19 mouse cellular contexts compared by ENCODE assay signal in genomic region chr16:43619277-43619676, GRCm38 (mm10). TPM values are rescaled to one million over a fixed set of nuclear protein-coding genes. Genes with fewer than 3 reads are reported as not detected.
DNase-seq lines count a peak whose midpoint lies in the region; ATAC-seq and TF ChIP-seq lines count a peak whose summit lies in the region.
"Had no signal": no experiment of that assay in that cellular context is flagged by ENCODE, and none has a peak within 500 bp of the region (broad histone marks: within the 10 kb centered on the region; RNA-seq: fewer than 3 reads in every experiment).

No protein-coding gene starts in this region.

- H3K4me3 ChIP-seq in heart, embryonic 13.5 days = no peak overlapping the region
- no peak overlapping the region for H3K4me3 ChIP-seq in midbrain, embryonic 10.5 days
- no peak overlapping the region for H3K4me3 ChIP-seq in midbrain, embryonic 16.5 days (ENCODE audit: low read depth, low read length)
- H3K4me3 ChIP-seq: liver, embryonic 15.5 days had no signal

- no peak for ATAC-seq in heart, embryonic 13.5 days (ENCODE audit: extremely low read depth, insufficient number of reproducible peaks, low FRiP score, low TSS enrichment)
- ATAC-seq in midbrain, embryonic 16.5 days = no peak
- ATAC-seq: Patski had no signal

- no peaks in the 10 kb centered on the region for H3K27me3 ChIP-seq in heart, embryonic 13.5 days (replicated peaks)
- no peaks in the 10 kb centered on the region for H3K27me3 ChIP-seq in midbrain, embryonic 10.5 days (ENCODE audit: low read depth, poor library complexity, severe bottlenecking)
- H3K27me3 ChIP-seq in midbrain, embryonic 16.5 days (ENCODE audit: control insufficient read depth, insufficient read depth, low read depth, low read length) = no peaks in the 10 kb centered on the region
- H3K27me3 ChIP-seq: liver, embryonic 15.5 days; Patski had no signal

- no peak for TF ChIP-seq POLR2A in brain, embryonic 14.5 days (IDR thresholded peaks at IDR 0.05; ENCODE audit: borderline replicate concordance, extremely low read depth, insufficient read depth, insufficient read length, poor library complexity, severe bottlenecking)

- intact Hi-C loops in heart, postnatal 36 days (cut with DNase I) = no loop called here

- H3K27ac ChIP-seq in heart, embryonic 13.5 days (replicated peaks) = peak overlapping the region; percentile 48; the same call in 1 of the 2 replicates
- H3K27ac ChIP-seq in midbrain, embryonic 10.5 days (replicated peaks) = peak overlapping the region; percentile 64; the same call in 1 of the 2 replicates
- H3K27ac ChIP-seq in midbrain, embryonic 16.5 days (ENCODE audit: low read length) = no peak overlapping the region
- H3K27ac ChIP-seq: liver, embryonic 15.5 days; macrophage had no signal

- H3K4me1 ChIP-seq in heart, embryonic 13.5 days = peaks cover 56% of the 10 kb centered on the region
- H3K4me1 ChIP-seq in midbrain, embryonic 10.5 days = peaks cover 68% of the 10 kb centered on the region
- peaks cover 9% of the 10 kb centered on the region for H3K4me1 ChIP-seq in midbrain, embryonic 16.5 days (ENCODE audit: control insufficient read depth, insufficient read depth, low read length)
- H3K4me1 ChIP-seq: liver, embryonic 15.5 days had no signal

- H3K9me3 ChIP-seq in heart, embryonic 13.5 days = no peaks in the 10 kb centered on the region
- H3K9me3 ChIP-seq in midbrain, embryonic 10.5 days (replicated peaks) = no peaks in the 10 kb centered on the region
- no peaks in the 10 kb centered on the region for H3K9me3 ChIP-seq in midbrain, embryonic 16.5 days (replicated peaks; ENCODE audit: control insufficient read depth, low read length, poor library complexity, severe bottlenecking)
- H3K9me3 ChIP-seq: liver, embryonic 15.5 days had no signal

- DNase-seq in heart, postnatal 36 days = no peak
- peak; percentile 26 for DNase-seq in midbrain, embryonic 10.5 days (ENCODE audit: low spot score)
- DNase-seq in brain, embryonic 14.5 days (ENCODE audit: low read depth) = peak; percentile 34
- DNase-seq in heart, postnatal 4 days = peak; percentile 22
- DNase-seq in layer of hippocampus, adult 9-11 months = no peak
- DNase-seq in right cerebral cortex, postnatal 14 days = no peak
- DNase-seq: adrenal gland, adult 2 months; cerebellum, adult 9-10 months; embryo, embryonic 11 days; gastrocnemius, postnatal 14 days; left cerebral cortex, postnatal 4 days; right cerebral cortex, postnatal 25 days; thymus, postnatal 14 days had no signal

- no peak for TF ChIP-seq CTCF in brain, embryonic 14.5 days (IDR thresholded peaks at IDR 0.05; ENCODE audit: borderline replicate concordance, extremely low read depth, insufficient read depth, insufficient read length)

- WGBS in heart, embryonic 13.5 days = 47% methylated on average over 6 of the region's 6 CpGs
- whole genome bisulfite sequencing in midbrain, embryonic 10.5 days = 31% methylated on average over 6 of the region's 6 CpGs
- WGBS in midbrain, embryonic 16.5 days = 31% methylated on average over 6 of the region's 6 CpGs

- peaks cover 12% of the 10 kb centered on the region for H3K36me3 ChIP-seq in heart, embryonic 13.5 days
- H3K36me3 ChIP-seq in midbrain, embryonic 10.5 days = peaks cover 22% of the 10 kb centered on the region
- peaks cover 2% of the 10 kb centered on the region for H3K36me3 ChIP-seq in midbrain, embryonic 16.5 days (ENCODE audit: control insufficient read depth, insufficient read depth, low read length)
- H3K36me3 ChIP-seq: liver, embryonic 15.5 days had no signal

- H3K4me2 ChIP-seq in heart, embryonic 13.5 days = no peak overlapping the region
- H3K4me2 ChIP-seq in midbrain, embryonic 16.5 days (ENCODE audit: low read length) = no peak overlapping the region
- H3K4me2 ChIP-seq: liver, embryonic 15.5 days had no signal

- H3K9ac ChIP-seq in heart, embryonic 13.5 days = no peak overlapping the region
- H3K9ac ChIP-seq in midbrain, embryonic 16.5 days (ENCODE audit: low read depth, low read length) = no peak overlapping the region
- H3K9ac ChIP-seq: liver, embryonic 15.5 days had no signal

RNA-seq across cellular contexts. Expression of gene Tigit, which starts 44.7 kb away (rescaled TPM):
- not detected in 2 replicates for polyA plus RNA-seq in heart, embryonic 13.5 days (2015; fragmentation: Nextera tagmentation; extraction: Ambion mirVana)
- total RNA-seq in heart, postnatal 36 days (2021) = not detected
- polyA plus RNA-seq in midbrain, embryonic 10.5 days (2016; fragmentation: Nextera tagmentation; extraction: Ambion mirVana) = not detected in 2 replicates
- not detected in 2 replicates for polyA plus RNA-seq in midbrain, embryonic 16.5 days (2015; fragmentation: Nextera tagmentation; extraction: Ambion mirVana)
- polyA plus RNA-seq in brain, embryonic 14.5 days (2012; rRNA removed) = not detected in 2 replicates
- total RNA-seq in heart, postnatal 4 days (2021) = not detected
- total RNA-seq: gastrocnemius, postnatal 14 days; layer of hippocampus, adult 8-10 months; left cerebral cortex, postnatal 4 days had no signal
- polyA plus RNA-seq: liver, embryonic 15.5 days; macrophage; Patski had no signal

Comparison
In these comparisons a context has a peak if more than half of its experiments do, and no peak if none do; other contexts are left out.
1. DNase-seq: peak in midbrain, embryonic 10.5 days (single experiment), brain, embryonic 14.5 days (single experiment) and heart, postnatal 4 days (single experiment); none in heart, postnatal 36 days (0 of 2), layer of hippocampus, adult 9-11 months (single experiment) and right cerebral cortex, postnatal 14 days (single experiment).